Mouse (Mus musculus) thymus, postnatal 4 days (tissue): Measurements from ENCODE around the gene Mgst3.
A peak's percentile ranks its signal among the peaks of the same experiment; 100 is the strongest.

ENCODE experiments used
- DNase-seq: peaks from one replicate; pipeline ENCODE4 v3.0.0; 2021

Mgst3 gene

GRCm38 (mm10) chr1:167393683-167394492 lies at the start of gene Mgst3:
TSS of gene Mgst3 (minus strand) at chr1:167393841.
- DNase-seq: peak; percentile 98

- DNase-seq: no peak
Measured at GRCm38 (mm10) chr1:167438231-167438885, 44.7 kb upstream of the Mgst3 start.

GRCm38 (mm10) chr1:167437091-167437490 lies 43.5 kb upstream of the Mgst3 start:
- DNase-seq: no peak

- no peak for DNase-seq
Measured at GRCm38 (mm10) chr1:167436186-167436975, 42.7 kb upstream of the Mgst3 start.

GRCm38 (mm10) chr1:167434931-167435330 lies 41.3 kb upstream of the Mgst3 start:
- DNase-seq: no peak

- DNase-seq: no peak
Measured at GRCm38 (mm10) chr1:167430976-167431676, 37.5 kb upstream of the Mgst3 start.

GRCm38 (mm10) chr1:167426681-167427080 lies 33.0 kb upstream of the Mgst3 start:
- no peak for DNase-seq

- DNase-seq: no peak
Measured at GRCm38 (mm10) chr1:167425572-167425971, 31.9 kb upstream of the Mgst3 start.

- no peak for DNase-seq
Measured at GRCm38 (mm10) chr1:167422501-167423240, 29.0 kb upstream of the Mgst3 start.

- DNase-seq: peak; percentile 82
Measured at GRCm38 (mm10) chr1:167414846-167415245, 21.2 kb upstream of the Mgst3 start.

- no peak for DNase-seq
Measured at GRCm38 (mm10) chr1:167411991-167412715, 18.5 kb upstream of the Mgst3 start.

GRCm38 (mm10) chr1:167409601-167410000 lies 16.0 kb upstream of the Mgst3 start:
- DNase-seq: no peak

GRCm38 (mm10) chr1:167405237-167405636 lies 11.6 kb upstream of the Mgst3 start:
- DNase-seq: no peak

GRCm38 (mm10) chr1:167393281-167393680 lies 360 bp downstream of the Mgst3 start:
- DNase-seq: peak; percentile 16

GRCm38 (mm10) chr1:167392687-167393086 lies 954 bp downstream of the Mgst3 start:
- peak; percentile 30 for DNase-seq

GRCm38 (mm10) chr1:167392031-167392640 lies 1.5 kb downstream of the Mgst3 start:
- DNase-seq: no peak

- DNase-seq: no peak
Measured at GRCm38 (mm10) chr1:167391241-167391640, 2.4 kb downstream of the Mgst3 start.

GRCm38 (mm10) chr1:167390381-167390780 lies 3.3 kb downstream of the Mgst3 start:
- DNase-seq: no peak

- no peak for DNase-seq
Measured at GRCm38 (mm10) chr1:167389584-167389983, 4.1 kb downstream of the Mgst3 start.

- DNase-seq: no peak
Measured at GRCm38 (mm10) chr1:167388571-167388970, 5.1 kb downstream of the Mgst3 start.

- no peak for DNase-seq
Measured at GRCm38 (mm10) chr1:167387796-167388195, 5.8 kb downstream of the Mgst3 start.
